Mouse (Mus musculus) urinary bladder, adult 2 months (tissue): ENCODE measurements around the gene Fgf10. TPM values are rescaled to one million over a fixed set of nuclear protein-coding genes. Genes with fewer than 3 reads are reported as not detected.

Experiments used
- DNase-seq: peaks from one replicate; pipeline ENCODE4 v3.0.0; 2022; ENCODE audit warnings: low spot score
- polyA plus RNA-seq: library from polyadenylated mRNA; depleted of rRNA; stranded (reverse); fragments of >200 nt; gene quantifications from 2 replicates; pipeline ENCODE4 v1.2.3, GENCODE M21; 2012

The Fgf10 gene
- polyA plus RNA-seq, 1 experiment = 1.1 TPM

DNA sequence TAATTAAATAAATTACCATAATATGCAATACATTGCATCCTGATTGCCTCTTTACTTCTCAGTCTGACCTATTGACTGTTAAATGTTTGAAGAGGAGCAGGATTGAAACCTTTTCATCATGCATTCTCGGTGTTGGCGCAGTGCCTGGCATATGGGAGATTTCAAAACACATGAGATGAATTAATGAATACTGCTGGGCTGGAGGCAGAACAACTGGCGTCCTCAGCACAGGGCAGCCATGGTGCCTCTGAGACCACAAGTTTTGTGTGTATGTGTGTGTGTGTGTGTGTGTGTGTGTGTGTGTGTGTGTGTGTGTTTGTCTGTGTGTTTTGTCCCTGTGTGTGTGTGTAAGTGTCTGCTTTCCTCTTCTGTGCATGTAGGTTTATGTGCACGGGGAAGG is 165.5 kb downstream of the Fgf10 start:
- no peak for DNase-seq
